Mouse (Mus musculus) stomach, embryonic 14.5 days (tissue): ENCODE data around the gene Map2k7. TPM values are rescaled to one million over a fixed set of nuclear protein-coding genes. Genes with fewer than 3 reads are reported as not detected.
A peak's percentile ranks its signal among the peaks of the same experiment; 100 is the strongest.

ENCODE experiments used
- ATAC-seq: fragments of 200-750 bp; cut with Nextera tagmentation; 2 replicates; pipeline ENCODE4 v1.8.0; 2017; ENCODE audit warnings: low read depth, moderate TSS enrichment; ENCODE audit not compliant: insufficient number of reproducible peaks, insufficient read depth, low FRiP score
- H3K27ac ChIP-seq: fragments of 300-500 bp; sonication (generic); 2 replicates; pipeline ENCODE4 v1.5.1; 2014; ENCODE audit warnings: mild to moderate bottlenecking, low read length, moderate library complexity, mixed read lengths
- H3K27me3 ChIP-seq: fragments of 300-500 bp; sonication (generic); 2 replicates; pipeline ENCODE4 v1.6.1; 2014; ENCODE audit warnings: low read length, control low read depth, mixed read lengths; ENCODE audit not compliant: control insufficient read depth, insufficient read depth
- H3K36me3 ChIP-seq: fragments of 300-500 bp; sonication (generic); 2 replicates; pipeline ENCODE4 v1.6.1; 2014; ENCODE audit warnings: mild to moderate bottlenecking, control low read depth, low read length, moderate library complexity, mixed read lengths; ENCODE audit not compliant: control insufficient read depth, insufficient read depth
- H3K4me1 ChIP-seq: fragments of 300-500 bp; sonication (generic); 2 replicates; pipeline ENCODE4 v1.6.1; 2014; ENCODE audit warnings: low read length, control low read depth, mixed read lengths; ENCODE audit not compliant: control insufficient read depth, insufficient read depth
- H3K4me2 ChIP-seq: fragments of 300-500 bp; sonication (generic); replicated peaks from 2 replicates; pipeline ENCODE4 v1.6.1; 2014; ENCODE audit warnings: low read depth, low read length, control low read depth
- H3K4me3 ChIP-seq: fragments of 300-500 bp; sonication (generic); 2 replicates; pipeline ENCODE4 v1.5.1; 2014; ENCODE audit warnings: low read depth, low read length, control low read depth
- H3K9ac ChIP-seq: fragments of 300-500 bp; sonication (generic); replicated peaks from 2 replicates; pipeline ENCODE4 v1.6.1; 2014; ENCODE audit warnings: low read depth, mild to moderate bottlenecking, control low read depth, low read length, moderate library complexity, mixed read lengths
- H3K9me3 ChIP-seq: fragments of 300-500 bp; sonication (generic); 2 replicates; pipeline ENCODE4 v1.6.1; 2016; ENCODE audit warnings: low read depth, low read length, control low read depth; ENCODE audit not compliant: control insufficient read depth
- WGBS: fragments of 180-500 bp; shearing (Covaris S2); extraction: QIAGEN DNeasy Blood & Tissue Kit; methylation state at CpG from one replicate; pipeline ENCODE4 v1.1.7; 2014; 5-methylcytosine and 5-hydroxymethylcytosine counted together
- polyA plus RNA-seq: library from polyadenylated mRNA; unstranded; fragments of >200 nt; fragmentation: Nextera tagmentation; extraction: Ambion mirVana; gene quantifications from 2 replicates; pipeline ENCODE4 v1.2.1, GENCODE M21; 2014

Map2k7 gene
- polyA plus RNA-seq, 1 experiment from 2014 or later, result 26.0 TPM

GRCm38 (mm10) chr8:4276111-4276465 lies 37.5 kb downstream of the Map2k7 start:
- peak overlapping the region; percentile 47 for H3K4me2 ChIP-seq
- ATAC-seq, result peak; percentile 39; the same call in 1 of the 2 replicates
- no peaks in the 10 kb centered on the region for H3K27me3 ChIP-seq
- peak overlapping the region; percentile 59; the same call in 1 of the 2 replicates for H3K27ac ChIP-seq
- peak overlapping the region; percentile 77 for H3K4me3 ChIP-seq
- no peaks in the 10 kb centered on the region for H3K9me3 ChIP-seq
- WGBS, result 24% methylated on average over 9 of the region's 9 CpGs
- H3K9ac ChIP-seq, result peak overlapping the region; percentile 31
- peaks cover 5% of the 10 kb centered on the region for H3K4me1 ChIP-seq
- peaks cover 9% of the 10 kb centered on the region for H3K36me3 ChIP-seq

- no peaks in the 10 kb centered on the region for H3K9me3 ChIP-seq
- ATAC-seq, result no peak
- no peaks in the 10 kb centered on the region for H3K4me1 ChIP-seq
- no peak overlapping the region for H3K27ac ChIP-seq
- H3K9ac ChIP-seq, result no peak overlapping the region
- WGBS, result 92% methylated on average over 5 of the region's 5 CpGs
- no peak overlapping the region for H3K4me3 ChIP-seq
- H3K36me3 ChIP-seq, result peaks cover 75% of the 10 kb centered on the region
- H3K4me2 ChIP-seq, result no peak overlapping the region
- H3K27me3 ChIP-seq, result no peaks in the 10 kb centered on the region
These were observed 54.2 kb downstream of the Map2k7 start for GRCm38 (mm10) chr8:4292738-4293137.

Other genes with a start within 250 kb of the Map2k7 start
- not detected in 2 replicates for gene Cd209f, start 132.9 kb upstream of the Map2k7 start, polyA plus RNA-seq
- not detected in 2 replicates for gene Cd209g, start 104.6 kb upstream of the Map2k7 start, polyA plus RNA-seq
- gene Evi5l, start 72.2 kb upstream of the Map2k7 start, polyA plus RNA-seq, result 20.2 and 20.8 TPM in 2 replicates
- 6.3 and 8.9 TPM in 2 replicates for gene Prr36, start 21.3 kb upstream of the Map2k7 start, polyA plus RNA-seq
- 3.5 and 3.6 TPM in 2 replicates for gene Lrrc8e, start 11.9 kb upstream of the Map2k7 start, polyA plus RNA-seq
- gene Gm49320, start 125 bp downstream of the Map2k7 start, polyA plus RNA-seq, result 2.4 and 2.7 TPM in 2 replicates
- gene Tgfbr3l, start 9.5 kb downstream of the Map2k7 start, polyA plus RNA-seq, result 4.9 and 5.3 TPM in 2 replicates
- gene Snapc2, start 14.3 kb downstream of the Map2k7 start, polyA plus RNA-seq, result 57.1 and 61.9 TPM in 2 replicates
- gene Ctxn1, start 20.5 kb downstream of the Map2k7 start, polyA plus RNA-seq, result 82.9 and 87.4 TPM in 2 replicates
- 80.7 and 81.1 TPM in 2 replicates for gene Timm44, start 37.2 kb downstream of the Map2k7 start, polyA plus RNA-seq
- gene Ccl25, start 86.5 kb downstream of the Map2k7 start, polyA plus RNA-seq, result 17.0 and 17.2 TPM in 2 replicates
- 224 and 239 TPM in 2 replicates for gene Elavl1, start 86.7 kb downstream of the Map2k7 start, polyA plus RNA-seq